Mouse (Mus musculus): ENCODE results near the gene Arv1. TPM values are rescaled to one million over a fixed set of nuclear protein-coding genes. Genes with fewer than 3 reads are reported as not detected.

Gene Arv1
- total and polyA plus RNA-seq, 3 experiments: 9.7 to 22.0 (median 11.9) TPM

GRCm38 (mm10) chr8:124746661-124747060, 24.7 kb downstream of the Arv1 start:
- H3K4me1 ChIP-seq (ENCODE audit: control insufficient read depth in 1 of 2, insufficient read depth in 2 of 2): peaks cover 12 to 49% of the 10 kb centered on the region in 2 experiments
- no peaks in the 10 kb centered on the region for H3K79me2 ChIP-seq (replicated peaks; ENCODE audit: control insufficient read depth, extremely low read depth, insufficient read depth, poor library complexity, severe bottlenecking)
- H3K9me3 ChIP-seq (replicated peaks; ENCODE audit: low read length): peaks cover 4% of the 10 kb centered on the region
- no peak for DNase-seq (ENCODE audit: extremely low read depth)
- no peak overlapping the region for H3K4me3 ChIP-seq (replicated peaks in 1 of 3; ENCODE audit: low read depth in 2 of 3, low read length in 2 of 3, poor library complexity in 1 of 3)
- TF ChIP-seq MAFK (IDR thresholded peaks at IDR 0.05; ENCODE audit: insufficient replicate concordance, low read length) (no peak), ELF1 (IDR thresholded peaks at IDR 0.05; ENCODE audit: low read depth, low read length) (no peak), RCOR1 (conservative IDR thresholded peaks at IDR 0.05; ENCODE audit: low read depth, low read length) (no peak), ZKSCAN1 (IDR thresholded peaks at IDR 0.05; ENCODE audit: borderline replicate concordance, low read depth, low read length) (no peak), CTCF (conservative IDR thresholded peaks at IDR 0.05 in 1 of 2, IDR thresholded peaks at IDR 0.05 in 1 of 2; ENCODE audit: low read depth in 2 of 2, low read length in 2 of 2) (no peak), USF2 (conservative IDR thresholded peaks at IDR 0.05; ENCODE audit: low read depth, low read length) (no peak), ZMIZ1 (IDR thresholded peaks at IDR 0.05; ENCODE audit: low read depth, low read length) (no peak)
- in situ Hi-C loops (cut with MboI; ENCODE audit: low pct_ligation_motif_present, low pct_unique_long_range_greater_than_20kb, low sequenced_read_pairs) (no loop called here), dilution Hi-C loops (cut with MboI; ENCODE audit: extremely low pct_ligation_motif_present, extremely low pct_unique_long_range_greater_than_20kb, low sequenced_read_pairs) (no loop called here)
- no peak overlapping the region for H3K4me2 ChIP-seq (ENCODE audit: insufficient read depth, low read depth, poor library complexity, severe bottlenecking)
- H3K36me3 ChIP-seq (replicated peaks in 1 of 2; ENCODE audit: control insufficient read depth in 1 of 2, insufficient read depth in 1 of 2, low read length in 1 of 2): peaks cover 0 to 33% of the 10 kb centered on the region in 2 experiments
- peaks cover 5% of the 10 kb centered on the region for H3K27me3 ChIP-seq (replicated peaks)
- H3K9ac ChIP-seq (ENCODE audit: insufficient read depth, low read depth): no peak overlapping the region
- H3K27ac ChIP-seq (ENCODE audit: insufficient read depth, low read depth): no peak overlapping the region

- Histone ChIP-seq H3K4me2 (ENCODE audit: insufficient read depth, low read depth, poor library complexity, severe bottlenecking) (peak overlapping the region; percentile 35), H3K9me3 (replicated peaks; ENCODE audit: low read length) (peaks cover 4% of the 10 kb centered on the region), H3K79me2 (replicated peaks; ENCODE audit: control insufficient read depth, extremely low read depth, insufficient read depth, poor library complexity, severe bottlenecking) (no peaks in the 10 kb centered on the region), H3K4me3 (replicated peaks in 1 of 3; ENCODE audit: low read depth in 2 of 3, low read length in 2 of 3, poor library complexity in 1 of 3) (peak overlapping the region; percentile 60 to 77 (median 68)), H3K27me3 (replicated peaks) (peaks cover 9% of the 10 kb centered on the region), H3K36me3 (replicated peaks in 1 of 2; ENCODE audit: control insufficient read depth in 1 of 2, insufficient read depth in 1 of 2, low read length in 1 of 2) (peaks cover 0 to 9% of the 10 kb centered on the region in 2 experiments), H3K9ac (ENCODE audit: insufficient read depth, low read depth) (peak overlapping the region; percentile 50), H3K4me1 (ENCODE audit: control insufficient read depth in 1 of 2, insufficient read depth in 2 of 2) (peaks cover 18 to 60% of the 10 kb centered on the region in 2 experiments), H3K27ac (ENCODE audit: insufficient read depth, low read depth) (no peak overlapping the region)
- DNase-seq (ENCODE audit: extremely low read depth): no peak
- dilution Hi-C loops (cut with MboI; ENCODE audit: extremely low pct_ligation_motif_present, extremely low pct_unique_long_range_greater_than_20kb, low sequenced_read_pairs) (no loop called here), in situ Hi-C loops (cut with MboI; ENCODE audit: low pct_ligation_motif_present, low pct_unique_long_range_greater_than_20kb, low sequenced_read_pairs) (no loop called here)
- TF ChIP-seq UBTF (IDR thresholded peaks at IDR 0.05; ENCODE audit: low read depth, low read length) (peak; percentile 30; the same call in 1 of the 2 replicates), E2F4 (IDR thresholded peaks at IDR 0.05; ENCODE audit: insufficient replicate concordance, low read depth, low read length) (no peak), NRF1 (IDR thresholded peaks at IDR 0.05; ENCODE audit: low read depth, low read length) (peak; percentile 51; the same call in 1 of the 2 replicates)
Observed at GRCm38 (mm10) chr8:124751191-124751590, 29.3 kb downstream of the Arv1 start.

GRCm38 (mm10) chr8:124751709-124752173, 29.8 kb downstream of the Arv1 start, which contains the start of gene Fam89a:
Gene Fam89a (minus strand): TSS chr8:124751832.
- Histone ChIP-seq H3K4me2 (ENCODE audit: insufficient read depth, low read depth, poor library complexity, severe bottlenecking) (peak within 1 kb of the TSS; percentile 58), H3K36me3 (replicated peaks in 1 of 2; ENCODE audit: control insufficient read depth in 1 of 2, insufficient read depth in 1 of 2, low read length in 1 of 2) (peaks cover 0 to 3% of the 10 kb centered on the region in 2 experiments), H3K27ac (ENCODE audit: insufficient read depth, low read depth) (no peak within 1 kb of the TSS), H3K9me3 (replicated peaks; ENCODE audit: low read length) (peaks cover 4% of the 10 kb centered on the region), H3K4me3 (replicated peaks in 1 of 3; ENCODE audit: low read depth in 2 of 3, low read length in 2 of 3, poor library complexity in 1 of 3) (peak within 1 kb of the TSS; percentile 60 to 77 (median 68)), H3K27me3 (replicated peaks) (peaks cover 9% of the 10 kb centered on the region), H3K9ac (ENCODE audit: insufficient read depth, low read depth) (peak within 1 kb of the TSS; percentile 50), H3K79me2 (replicated peaks; ENCODE audit: control insufficient read depth, extremely low read depth, insufficient read depth, poor library complexity, severe bottlenecking) (no peaks in the 10 kb centered on the region), H3K4me1 (ENCODE audit: control insufficient read depth in 1 of 2, insufficient read depth in 2 of 2) (peaks cover 18 to 61% of the 10 kb centered on the region in 2 experiments)
- dilution Hi-C loops (cut with MboI; ENCODE audit: extremely low pct_ligation_motif_present, extremely low pct_unique_long_range_greater_than_20kb, low sequenced_read_pairs) (no loop called here), in situ Hi-C loops (cut with MboI; ENCODE audit: low pct_ligation_motif_present, low pct_unique_long_range_greater_than_20kb, low sequenced_read_pairs) (no loop called here)
- DNase-seq (ENCODE audit: extremely low read depth): peak; percentile 65
- TF ChIP-seq ZNF384 (IDR thresholded peaks at IDR 0.05; ENCODE audit: low read depth, low read length) (no peak), NELFE (IDR thresholded peaks at IDR 0.05; ENCODE audit: low read depth, low read length) (0 out of 2 replicates have a peak, but pooled peaks have one; percentile 53), POLR2AphosphoS2 (IDR thresholded peaks at IDR 0.05; ENCODE audit: low read depth, low read length) (no peak), RCOR1 (conservative IDR thresholded peaks at IDR 0.05; ENCODE audit: low read depth, low read length) (no peak), CTCF (conservative IDR thresholded peaks at IDR 0.05 in 1 of 2, IDR thresholded peaks at IDR 0.05 in 1 of 2; ENCODE audit: low read depth in 2 of 2, low read length in 2 of 2) (no peak), CHD2 (IDR thresholded peaks at IDR 0.05; ENCODE audit: low read length) (no peak), ZKSCAN1 (IDR thresholded peaks at IDR 0.05; ENCODE audit: borderline replicate concordance, low read depth, low read length) (no peak), JUN (IDR thresholded peaks at IDR 0.05; ENCODE audit: insufficient read depth, low read depth, low read length) (no peak), HCFC1 (IDR thresholded peaks at IDR 0.05; ENCODE audit: low read depth, low read length) (no peak), CHD1 (IDR thresholded peaks at IDR 0.05; ENCODE audit: low read depth, low read length) (no peak), MEF2A (IDR thresholded peaks at IDR 0.05; ENCODE audit: borderline replicate concordance, low read depth, low read length) (no peak), BHLHE40 (IDR thresholded peaks at IDR 0.05; ENCODE audit: low read depth, low read length) (no peak), KAT2A (IDR thresholded peaks at IDR 0.05; ENCODE audit: insufficient replicate concordance, low read length) (no peak), USF1 (IDR thresholded peaks at IDR 0.05; ENCODE audit: low read depth, low read length) (no peak), EP300 (IDR thresholded peaks at IDR 0.05; ENCODE audit: low read length) (no peak), MYC (IDR thresholded peaks at IDR 0.05; ENCODE audit: low read depth, low read length) (no peak), MXI1 (IDR thresholded peaks at IDR 0.05; ENCODE audit: low read depth, low read length) (no peak; the same call in 1 of the 2 replicates), UBTF (IDR thresholded peaks at IDR 0.05; ENCODE audit: low read depth, low read length) (0 out of 2 replicates have a peak, but pooled peaks have one; percentile 16), PAX5 (IDR thresholded peaks at IDR 0.05; ENCODE audit: low read length) (no peak)

All from CH12.LX (cell line).